Mouse (Mus musculus) gastrocnemius, postnatal 14 days (tissue): ENCODE measurements around the gene Tinagl1. TPM values are rescaled to one million over a fixed set of nuclear protein-coding genes. Genes with fewer than 3 reads are reported as not detected.

Experiments
- DNase-seq: peaks from one replicate; pipeline ENCODE4 v3.0.0; 2021; ENCODE audit warnings: mixed read lengths
- intact Hi-C: fragments of 180-260 bp; cut with DNase I; formaldehyde crosslinking; loops from one replicate; pipeline ENCODE4 v1.15.1; 2025; ENCODE audit warnings: low total_unique reads
- long read RNA-seq, 2 experiments: library from polyadenylated mRNA; stranded (forward); transcript quantifications; one replicate each; pipeline ENCODE4 v2.0.0; 2021
- total RNA-seq, 2 experiments: library from RNA; stranded (reverse); gene quantifications; 2 replicates each; pipeline ENCODE4 v1.2.3; 2021

Gene Tinagl1
- total RNA-seq: 10 to 100 TPM; 29.3 to 39.2 TPM
- long read RNA-seq, experiment 1, transcript Tinagl1-203 (12 exons, 1,952 nt): major isoform, 66 of 76 reads
- long read RNA-seq, experiment 1, partial matches to known transcripts: 9 of 76 reads
- long read RNA-seq, experiment 1, other reads (novel, unspliced or antisense): 1 of 76 reads
- long read RNA-seq, experiment 2, transcript Tinagl1-203 (12 exons, 1,952 nt): major isoform, 45 of 54 reads
- long read RNA-seq, experiment 2, partial matches to known transcripts: 5 of 54 reads
- long read RNA-seq, experiment 2, other reads (novel, unspliced or antisense): 4 of 54 reads

- intact Hi-C loops: no loop called here
- no peak for DNase-seq
Observed at GRCm38 (mm10) chr4:130175072-130175711, at the start of gene Tinagl1. Tinagl1 (minus strand) TSS chr4:130175122.

GRCm38 (mm10) chr4:130224071-130224470 lies 49.1 kb upstream of the Tinagl1 start:
- no peak for DNase-seq
- intact Hi-C loops: no loop called here

- intact Hi-C loops: no loop called here
- DNase-seq: no peak
Observed at GRCm38 (mm10) chr4:130222179-130222578, 47.3 kb upstream of the Tinagl1 start, which contains the start of gene Gm853. Gm853 (minus strand) TSS chr4:130222401.

DNA sequence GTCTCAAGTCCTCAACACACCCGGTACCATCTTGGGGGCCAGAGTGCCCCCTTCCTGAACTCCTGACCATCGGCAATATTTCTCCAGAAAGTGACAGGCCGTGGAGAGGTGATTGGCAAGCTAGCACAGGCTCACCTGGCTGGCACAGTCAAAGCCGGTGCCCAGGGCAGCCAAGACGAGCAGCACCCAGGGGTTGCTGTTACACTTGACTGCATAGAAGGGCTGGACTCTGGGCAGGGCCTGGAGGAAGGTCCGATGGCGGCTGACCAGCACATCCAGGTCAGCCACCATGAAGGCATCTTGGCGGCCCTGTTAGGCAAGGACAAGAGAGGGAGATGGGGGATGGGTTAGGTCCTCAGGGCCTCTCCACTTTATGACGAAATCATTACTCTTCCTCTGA lies 45.3 kb upstream of the Tinagl1 start:
- intact Hi-C loops: no loop called here
- DNase-seq: no peak

GRCm38 (mm10) chr4:130215392-130215791 lies 40.5 kb upstream of the Tinagl1 start:
- intact Hi-C loops: no loop called here

DNA sequence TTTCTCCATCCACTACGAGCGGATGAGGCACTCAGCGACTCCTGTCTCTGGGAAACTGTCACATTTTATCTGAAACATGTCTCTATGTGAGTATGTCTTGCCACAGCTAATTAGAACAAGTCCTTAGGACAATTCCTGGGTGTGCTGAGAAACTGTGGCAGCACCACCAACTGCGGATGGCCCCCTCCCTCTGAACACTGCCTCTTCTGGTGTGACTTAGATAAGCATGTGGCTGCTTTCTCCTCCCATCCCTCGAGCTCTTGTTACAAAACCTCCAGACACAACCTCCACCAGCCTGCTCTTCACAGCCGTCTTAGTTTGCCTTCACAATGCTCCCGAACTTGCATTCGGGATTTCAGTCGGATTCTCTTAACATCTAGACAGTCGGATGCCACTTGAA lies 38.9 kb upstream of the Tinagl1 start:
- no peak for DNase-seq

More at GRCm38 (mm10) chr4:130215392-130215791, 40.5 kb upstream of the Tinagl1 start:
- DNase-seq: no peak

GRCm38 (mm10) chr4:130213197-130213596 lies 38.3 kb upstream of the Tinagl1 start:
- DNase-seq: no peak
- intact Hi-C loops: no loop called here

More for the DNA sequence above, 38.9 kb upstream of the Tinagl1 start:
- intact Hi-C loops: no loop called here

DNA sequence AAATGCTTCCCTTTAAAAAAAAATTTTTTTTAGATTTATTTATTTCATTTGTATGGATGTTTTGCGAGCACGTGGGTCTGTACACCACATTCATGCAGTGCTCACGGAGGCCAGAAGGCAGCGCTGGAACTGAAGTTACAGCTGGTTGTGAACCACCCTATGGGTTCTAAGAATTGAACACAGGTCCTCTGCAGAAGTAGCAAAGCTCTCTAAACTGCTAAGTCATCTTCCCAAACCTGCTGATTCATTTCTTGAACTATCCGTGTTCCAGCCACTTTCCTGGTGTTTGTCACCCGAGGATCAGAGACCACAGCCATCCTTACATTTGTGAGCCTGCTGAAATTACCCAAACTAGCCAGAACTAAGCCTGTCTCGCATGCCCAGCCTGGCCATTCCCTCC lies 37.5 kb upstream of the Tinagl1 start:
- DNase-seq: no peak
- intact Hi-C loops: no loop called here

- intact Hi-C loops: no loop called here
- DNase-seq: no peak
Observed at GRCm38 (mm10) chr4:130211870-130212269, 36.9 kb upstream of the Tinagl1 start.

DNA sequence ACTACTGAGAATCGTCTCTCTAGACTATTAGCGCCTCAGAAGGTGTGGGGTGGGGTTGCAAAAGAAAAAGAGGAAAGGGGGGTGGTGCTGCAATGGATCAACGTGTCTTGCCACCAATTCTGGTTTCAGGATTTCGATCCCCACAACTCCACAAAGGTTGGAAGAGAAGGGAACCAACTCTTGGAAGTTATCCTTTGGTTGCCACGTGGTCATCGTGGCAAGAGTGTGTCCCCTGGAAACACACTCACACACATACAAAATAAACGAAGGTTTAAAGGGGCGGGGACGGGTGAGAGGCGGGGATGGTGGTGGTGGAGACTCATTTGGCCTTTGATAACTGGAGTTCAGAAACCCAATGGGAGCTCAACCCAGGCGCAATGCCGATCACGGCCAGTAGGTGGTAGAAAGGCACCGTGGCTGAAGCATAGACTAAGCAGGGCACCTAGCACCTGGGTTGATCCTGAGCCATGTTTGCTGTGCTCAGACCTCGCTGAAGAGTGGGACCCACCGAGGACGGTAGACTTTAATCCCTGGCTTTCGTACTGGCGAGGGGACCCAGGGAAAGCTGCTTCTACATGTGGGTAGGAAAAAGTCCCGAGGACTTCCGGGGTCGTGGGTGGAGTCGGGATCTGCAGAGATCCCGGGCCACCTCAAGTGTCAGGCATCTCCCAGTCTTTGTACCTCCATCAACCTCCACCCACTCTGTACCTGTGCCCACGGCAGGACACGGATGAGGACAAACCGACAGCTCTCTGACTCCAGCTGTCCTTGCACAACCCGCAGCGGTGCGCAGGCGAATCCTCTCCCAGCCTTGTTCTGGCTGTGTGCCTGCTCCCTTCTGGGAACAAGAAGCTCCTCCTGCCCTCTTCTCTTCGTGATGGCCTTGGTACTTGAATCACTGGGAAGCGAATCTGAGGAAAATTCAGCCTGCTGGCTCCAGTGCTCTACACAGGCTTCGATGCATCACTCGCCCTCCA lies 24.1 kb upstream of the Tinagl1 start:
- intact Hi-C loops: no loop called here
- peak; percentile 83 for DNase-seq

GRCm38 (mm10) chr4:130196542-130196941 lies 21.6 kb upstream of the Tinagl1 start:
- intact Hi-C loops: no loop called here
- DNase-seq: no peak

- DNase-seq: no peak
- intact Hi-C loops: no loop called here
Observed at GRCm38 (mm10) chr4:130195924-130196323, 21.0 kb upstream of the Tinagl1 start.

DNA sequence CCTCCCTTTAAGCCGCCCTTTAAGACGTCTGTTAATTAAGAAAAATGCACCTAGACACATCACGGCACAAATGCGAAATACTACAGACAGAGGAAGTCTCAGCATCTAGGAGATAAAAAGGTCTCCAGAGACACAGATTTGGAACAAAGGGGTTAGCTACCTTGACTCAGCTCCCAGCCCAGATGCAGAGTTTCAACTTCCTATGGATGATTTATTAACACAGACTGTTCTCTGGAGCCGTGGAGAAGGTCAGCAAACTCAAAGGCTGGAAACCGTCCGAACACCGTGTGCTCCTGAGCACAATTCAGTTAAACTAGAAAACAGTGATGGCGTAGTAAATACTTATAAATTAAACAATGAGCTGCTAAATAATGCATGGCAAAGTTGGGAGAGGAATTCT lies 17.3 kb upstream of the Tinagl1 start:
- intact Hi-C loops: no loop called here

GRCm38 (mm10) chr4:130189606-130190005 lies 14.7 kb upstream of the Tinagl1 start:
- intact Hi-C loops: loop anchor here (2.0 to 10.0 kb wide), 3 partner anchors 51 to 225 kb away; partner anchors contain the start of gene Hcrtr1
- DNase-seq: no peak

More for the DNA sequence above, 17.3 kb upstream of the Tinagl1 start:
- DNase-seq: no peak

- peak; percentile 85 for DNase-seq
- intact Hi-C loops: loop anchor here (2.0 to 10.0 kb wide), 3 partner anchors 50 to 224 kb away; partner anchors contain the start of gene Hcrtr1
Observed at GRCm38 (mm10) chr4:130188806-130189297, 13.9 kb upstream of the Tinagl1 start.

GRCm38 (mm10) chr4:130186891-130187290 lies 12.0 kb upstream of the Tinagl1 start:
- no peak for DNase-seq
- intact Hi-C loops: loop anchor here (10.0 kb wide), 2 partner anchors 152 to 222 kb away; no protein-coding TSS in a partner anchor

GRCm38 (mm10) chr4:130186450-130186849 lies 11.5 kb upstream of the Tinagl1 start:
- DNase-seq: no peak
- intact Hi-C loops: loop anchor here (10.0 kb wide), 2 partner anchors 152 to 222 kb away; no protein-coding TSS in a partner anchor

DNA sequence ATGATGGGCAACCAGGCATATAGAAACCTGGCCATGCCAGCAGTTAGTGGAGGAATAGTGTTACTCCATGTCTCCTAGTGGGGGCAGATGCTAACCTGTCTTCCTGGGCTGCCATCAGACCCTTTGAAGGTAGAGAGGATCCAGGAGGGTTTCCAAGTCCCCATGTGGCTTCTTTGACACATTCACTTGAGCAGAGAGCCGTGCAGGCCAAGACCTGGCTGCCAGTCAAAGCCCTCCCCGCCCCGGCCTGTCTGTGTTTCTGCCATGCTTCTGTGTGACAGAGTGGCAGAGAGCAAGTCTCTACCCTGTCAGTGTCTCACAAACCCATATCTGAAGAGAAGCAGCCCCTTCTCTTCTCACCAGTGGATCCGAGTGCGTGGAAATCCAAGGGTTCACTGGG lies 9.0 kb upstream of the Tinagl1 start:
- no peak for DNase-seq
- intact Hi-C loops: loop anchor here (10.0 kb wide), 2 partner anchors 149 to 219 kb away; no protein-coding TSS in a partner anchor

DNA sequence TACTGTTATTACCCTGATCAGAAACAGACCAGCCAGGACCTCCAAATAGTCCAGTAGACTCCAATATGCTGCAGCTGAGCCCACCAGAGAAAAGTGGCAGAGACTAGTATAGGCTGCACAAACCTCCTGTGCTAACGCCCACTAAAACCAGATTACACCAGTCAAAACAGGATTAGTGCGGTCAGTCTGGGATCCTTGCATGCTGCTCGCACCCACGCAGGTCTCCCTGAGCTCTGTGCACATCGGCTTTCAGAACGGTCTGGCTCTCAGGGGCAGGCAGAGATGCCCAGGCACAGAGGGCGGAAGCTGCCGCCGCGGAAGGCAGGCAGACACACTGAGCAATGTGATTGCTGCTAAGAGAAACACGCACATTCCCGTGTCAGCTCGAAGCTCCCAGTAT lies 8.1 kb upstream of the Tinagl1 start:
- intact Hi-C loops: loop anchor here (10.0 kb wide), 2 partner anchors 148 to 218 kb away; no protein-coding TSS in a partner anchor
- DNase-seq: no peak
